Mouse (Mus musculus): ENCODE data around the gene Tapt1.

DNA sequence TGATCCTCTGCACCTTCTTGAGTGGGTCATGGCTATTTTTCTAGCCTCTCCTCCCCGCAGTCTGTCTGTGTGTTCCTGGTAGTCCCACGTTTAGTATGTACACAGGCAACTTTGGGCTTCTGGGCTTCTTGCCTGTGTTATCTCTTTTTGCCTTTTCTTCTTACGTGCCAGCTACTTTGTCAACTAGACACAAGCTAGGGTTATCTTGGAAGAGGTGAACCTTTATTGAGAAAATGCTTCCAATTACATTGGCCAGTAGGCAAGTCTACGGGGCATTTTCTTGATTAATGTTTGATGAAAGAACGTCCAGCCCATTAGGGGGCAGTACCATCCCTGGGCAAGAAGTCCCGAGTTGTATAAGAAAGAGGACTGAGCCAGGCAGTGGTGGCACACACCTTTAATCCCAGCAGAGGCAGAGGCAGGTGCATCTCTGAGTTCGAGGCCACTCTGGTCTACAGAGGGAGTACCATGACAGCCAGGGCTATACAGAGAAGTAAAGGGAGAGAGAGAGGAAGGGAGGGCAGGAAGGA, 18.5 kb upstream of the Tapt1 start:
- no peak for TF ChIP-seq POLR2A (IDR thresholded peaks at IDR 0.05; ENCODE audit: borderline replicate concordance, extremely low read depth, low read depth, low read length)
- TF ChIP-seq CTCF (IDR thresholded peaks at IDR 0.05; ENCODE audit: insufficient read depth, low read length) = no peak

All from lung, adult 2 months (tissue).